Mouse (Mus musculus) gastrocnemius, postnatal 4 days (tissue): ENCODE measurements at regions not wholly inside any gene's neighbourhood (a gene's known extent, or its start where the extent isn't known, plus 50 kb on each side); places are given as distances from the start of the nearest gene placed in this dataset.
A peak's percentile ranks its signal among the peaks of the same experiment; 100 is the strongest.
"Not testable (repeated sequence)": the region's sequence is repeated elsewhere in the genome, so short reads cannot be mapped to it uniquely, and the experiment has no call there.

Experiments
- DNase-seq, 2 experiments: peaks; one replicate each; pipeline ENCODE4 v3.0.0; 2021 to 2022; ENCODE audit warnings: low spot score in 2 of 2, mixed read lengths in 2 of 2

DNA sequence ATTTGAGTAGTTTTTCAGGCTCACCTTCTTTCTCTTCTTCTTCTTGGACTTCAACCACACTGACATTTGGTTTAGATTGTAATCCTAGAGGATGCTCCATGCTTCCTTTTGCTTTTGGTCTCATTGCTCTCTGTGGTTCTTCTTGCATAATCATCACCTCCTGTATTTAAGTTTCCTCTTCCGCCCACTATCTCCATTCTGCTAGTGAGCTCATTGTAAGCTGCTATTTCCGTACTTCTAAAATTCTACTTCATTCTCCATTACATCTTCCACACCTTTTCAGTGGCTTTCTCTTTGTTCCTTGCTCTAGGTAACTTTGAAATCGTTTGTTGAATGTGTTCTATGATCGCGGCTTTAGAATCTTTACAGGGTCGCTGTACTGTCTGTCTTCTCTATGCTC, 493.1 kb upstream of the Cdh5 start:
- no peak for DNase-seq

DNA sequence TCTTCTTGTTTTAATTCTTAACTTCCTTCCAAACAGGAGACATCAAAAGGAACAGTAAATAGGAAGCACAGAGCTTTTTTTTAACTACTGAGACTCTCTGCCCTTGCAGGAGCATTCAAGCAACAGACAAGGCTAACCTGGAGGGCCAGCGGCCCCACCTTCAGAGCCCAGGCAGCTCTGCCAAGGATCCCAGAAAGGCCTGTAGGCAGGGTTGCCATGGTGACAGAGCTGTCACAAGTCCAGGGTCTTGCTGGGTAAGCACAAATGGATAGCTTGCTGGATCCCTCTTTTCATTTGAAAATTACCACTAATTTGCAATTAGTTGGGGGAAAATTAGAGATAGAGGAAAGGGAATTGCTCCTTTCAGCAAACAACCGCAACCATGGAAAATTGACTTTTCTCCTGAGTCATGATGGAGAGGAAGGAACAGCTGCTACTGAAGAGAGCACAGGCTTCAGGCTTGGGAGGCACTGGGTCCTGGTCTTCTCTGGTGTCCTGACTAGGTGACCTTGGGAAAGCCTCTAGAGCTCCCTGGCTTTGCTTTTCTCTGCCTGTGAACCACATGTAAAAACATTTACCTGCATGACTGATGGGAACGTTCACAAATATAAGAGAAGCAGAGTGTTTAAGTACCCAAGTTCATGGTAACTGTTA, 477.5 kb upstream of the Cdh5 start:
- no peak for DNase-seq

DNA sequence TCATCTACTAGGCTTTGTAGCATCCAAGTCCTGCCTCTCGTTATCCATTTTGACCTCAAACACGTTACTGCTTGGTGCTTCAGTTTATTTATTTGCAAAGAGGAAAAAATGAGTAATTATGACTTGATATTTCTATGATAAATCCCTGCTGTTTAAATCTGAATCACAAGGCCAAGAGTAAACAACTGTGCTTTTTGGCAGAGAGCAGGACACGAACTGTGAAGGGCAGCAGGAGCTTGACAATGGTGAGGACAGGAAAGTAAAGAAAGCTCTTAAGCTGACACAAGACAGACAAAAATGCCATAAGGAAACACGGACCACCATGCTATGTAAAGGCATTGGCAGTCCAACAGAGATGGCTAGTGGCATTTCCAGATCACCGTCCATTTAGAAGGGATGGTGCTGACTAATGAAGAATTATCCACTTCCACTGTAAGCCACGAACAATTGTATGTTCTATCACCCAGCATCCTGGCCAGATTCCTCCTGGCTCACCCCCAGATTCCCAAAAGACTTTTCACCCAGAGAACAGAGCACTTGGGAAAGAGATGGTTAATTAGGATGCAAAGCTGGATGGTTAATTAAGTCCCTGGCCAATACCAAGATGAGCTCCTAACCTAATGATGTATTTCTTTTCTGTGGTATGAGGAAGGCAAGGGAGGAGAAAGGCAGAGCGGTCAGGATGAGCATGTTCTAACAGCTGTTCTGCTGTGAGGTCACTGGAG, 476.1 kb upstream of the Cdh5 start:
- DNase-seq, result no peak

DNA sequence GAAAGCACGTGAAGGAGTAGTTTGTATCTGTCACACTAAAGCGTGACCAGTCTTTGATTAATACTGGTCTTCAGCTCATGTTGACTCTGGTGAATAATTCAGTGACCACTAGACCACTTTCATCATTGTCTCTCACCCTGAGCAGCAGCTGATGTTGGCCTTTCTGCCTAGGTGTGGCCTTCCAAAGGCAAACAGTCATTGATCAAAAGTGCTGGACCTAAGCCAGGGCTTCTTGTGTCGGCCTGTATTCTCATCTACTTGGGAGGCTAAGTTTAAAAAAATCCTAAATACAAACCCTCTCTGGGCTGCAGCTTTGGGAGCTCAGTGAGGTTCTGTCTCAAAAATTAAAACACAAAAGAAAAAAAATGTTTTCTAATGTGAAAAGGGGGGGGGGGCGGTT, 475.0 kb upstream of the Cdh5 start:
- no peak for DNase-seq

DNA sequence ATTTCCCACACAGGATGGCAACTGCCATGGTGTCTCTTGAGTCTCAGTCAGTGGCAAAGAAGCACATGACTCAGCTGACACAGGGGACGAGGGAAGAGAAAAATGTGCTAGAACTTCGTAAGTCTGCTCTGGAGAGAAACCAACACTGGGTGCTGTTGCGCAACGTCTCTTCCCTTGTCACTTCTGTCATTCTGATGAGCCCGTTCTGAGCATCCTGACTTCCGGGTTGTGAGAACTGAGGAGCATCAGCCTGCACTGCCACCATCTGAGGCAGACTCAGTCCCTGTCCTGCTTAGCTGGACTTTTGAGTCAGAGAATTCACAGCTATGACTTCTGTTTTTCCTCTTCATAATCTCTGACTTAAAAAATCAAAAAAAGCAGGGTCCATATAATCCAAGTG, 468.9 kb upstream of the Cdh5 start:
- no peak for DNase-seq

DNA sequence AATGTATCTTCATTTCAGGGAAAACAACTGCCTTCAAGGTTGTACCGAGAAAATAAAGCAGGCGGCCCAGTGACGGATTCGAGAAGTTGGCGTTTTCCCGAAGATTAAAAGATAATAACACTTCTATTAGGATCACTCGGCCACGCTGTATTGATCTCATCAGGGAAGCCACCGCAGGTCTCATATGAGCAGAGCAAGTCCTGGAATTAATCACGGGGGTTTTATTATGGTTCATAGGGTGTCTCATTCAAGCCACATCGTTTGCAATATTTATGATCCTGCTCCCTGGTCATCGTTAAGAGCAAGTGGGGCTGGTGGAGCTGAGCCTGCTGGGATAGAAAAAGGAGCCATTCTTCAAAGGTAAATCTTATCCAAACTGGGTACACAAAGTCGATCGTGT, 466.5 kb upstream of the Cdh5 start:
- no peak for DNase-seq

DNA sequence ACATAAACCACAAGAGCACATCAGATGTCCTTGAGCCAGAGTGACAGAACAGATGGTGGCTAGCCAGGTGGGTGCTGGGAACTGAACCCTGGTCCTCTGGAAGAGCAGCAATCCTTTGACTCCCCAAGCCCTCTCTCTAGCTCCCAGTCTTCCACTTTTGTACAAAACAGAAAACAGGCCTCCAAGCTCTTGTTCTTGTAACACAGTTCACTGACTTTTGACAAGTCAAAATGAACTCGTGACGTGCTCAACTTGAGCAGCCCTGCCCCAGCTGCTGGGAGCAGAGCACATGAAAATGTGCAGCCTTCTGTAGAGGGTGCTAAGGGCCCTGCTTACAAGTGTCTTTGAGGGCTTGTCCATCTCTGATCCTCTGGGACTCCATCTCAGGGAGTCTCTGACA, 457.8 kb upstream of the Cdh5 start:
- no peak for DNase-seq

DNA sequence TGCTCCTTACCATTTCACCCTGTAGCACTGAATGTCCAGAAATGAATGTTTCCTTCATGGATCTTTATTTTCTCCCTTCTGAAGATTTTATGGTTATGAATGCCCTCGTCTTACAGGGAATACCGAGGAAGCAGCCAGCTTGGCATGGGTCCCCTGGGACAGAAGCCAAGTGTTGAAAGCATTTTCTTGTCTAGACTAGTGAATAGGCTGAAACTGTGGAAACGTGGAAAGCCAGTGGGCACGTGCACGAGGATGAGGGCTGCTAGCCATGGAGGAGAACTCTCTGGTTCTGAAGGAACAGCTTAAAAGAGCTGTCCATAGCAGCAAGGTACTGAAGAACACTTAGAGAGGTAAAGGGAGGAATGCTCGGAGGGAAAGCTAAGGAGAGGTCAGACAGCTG, 457.3 kb upstream of the Cdh5 start:
- peak in 1 of 2 experiments; percentile 13 for DNase-seq

DNA sequence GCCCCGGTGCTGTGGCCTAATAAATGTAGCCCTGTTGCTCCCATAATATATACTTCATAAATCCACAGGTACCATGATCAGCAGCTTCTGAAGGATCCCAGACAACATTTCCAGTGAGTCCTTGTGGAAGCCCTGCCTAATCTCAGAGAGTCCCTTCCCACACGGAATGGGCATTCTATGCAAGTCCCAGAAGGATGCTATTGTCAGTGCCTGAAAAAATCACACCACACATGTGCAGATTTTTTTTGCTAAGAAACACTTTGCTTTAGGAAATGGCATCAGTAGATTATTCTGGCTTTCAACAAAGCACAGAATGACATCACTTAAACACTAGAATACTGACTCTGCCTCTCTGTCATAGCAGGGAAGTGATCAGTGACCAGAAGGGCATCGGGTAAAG, 456.6 kb upstream of the Cdh5 start:
- no peak for DNase-seq

DNA sequence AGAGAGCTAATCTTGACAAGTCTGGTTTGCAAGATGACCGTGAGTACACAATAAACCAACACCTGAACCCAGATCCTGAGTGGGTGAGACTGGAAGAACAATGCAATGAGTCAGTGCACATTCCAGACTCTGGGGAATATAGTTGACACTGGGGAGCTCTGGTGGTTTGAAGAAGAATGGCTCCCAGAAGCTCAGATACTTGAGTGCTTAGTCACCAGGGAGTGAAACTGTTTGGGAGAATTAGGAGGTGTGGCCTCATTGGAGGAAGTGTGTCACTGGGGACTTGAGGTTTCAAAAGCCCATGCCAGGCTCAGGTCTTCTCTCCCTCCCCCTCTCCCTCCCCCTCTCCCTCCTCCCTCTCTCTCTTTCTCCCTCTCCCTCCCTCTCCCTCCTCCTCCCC, 436.6 kb upstream of the Cdh5 start:
- DNase-seq, result no peak

DNA sequence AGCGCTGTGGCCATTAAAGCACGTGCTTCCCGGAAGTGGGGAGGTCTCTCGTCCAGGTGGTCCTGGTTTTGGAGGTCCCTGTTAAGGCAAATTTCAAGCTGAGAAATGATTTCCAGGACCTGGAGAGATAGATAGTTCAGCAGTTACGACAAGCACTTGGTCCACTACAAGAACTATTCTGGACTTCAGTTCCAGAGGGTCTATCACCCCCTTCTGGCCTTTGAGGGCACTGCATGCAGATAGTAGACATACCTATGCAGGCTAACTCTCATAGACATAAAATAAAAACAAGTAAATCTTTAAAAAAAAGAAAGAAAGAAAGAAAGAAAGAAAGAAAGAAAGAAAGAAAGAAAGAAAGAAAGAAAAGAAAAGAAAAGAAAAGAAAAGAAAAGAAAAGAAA, 415.2 kb upstream of the Cdh5 start:
- DNase-seq, result not testable (repeated sequence)

DNA sequence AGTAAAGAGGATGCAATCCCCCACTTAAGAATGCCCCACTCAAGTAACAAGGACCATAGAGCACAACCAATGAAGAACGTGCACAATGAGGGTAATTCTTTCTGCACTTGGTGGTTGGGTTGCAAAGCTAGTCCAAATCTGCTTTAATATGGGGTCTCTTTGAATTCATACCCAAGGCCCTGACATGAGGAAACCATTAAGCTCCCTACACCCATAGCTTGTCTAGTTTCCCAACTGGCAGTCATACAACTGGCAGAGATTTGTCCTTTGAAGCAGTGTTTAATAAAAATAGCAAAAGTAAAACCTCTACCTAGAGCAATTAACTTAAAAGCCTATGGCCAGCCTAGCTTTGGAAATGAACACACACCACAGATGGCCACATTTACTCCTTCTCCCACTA, 411.0 kb upstream of the Cdh5 start:
- no peak for DNase-seq

DNA sequence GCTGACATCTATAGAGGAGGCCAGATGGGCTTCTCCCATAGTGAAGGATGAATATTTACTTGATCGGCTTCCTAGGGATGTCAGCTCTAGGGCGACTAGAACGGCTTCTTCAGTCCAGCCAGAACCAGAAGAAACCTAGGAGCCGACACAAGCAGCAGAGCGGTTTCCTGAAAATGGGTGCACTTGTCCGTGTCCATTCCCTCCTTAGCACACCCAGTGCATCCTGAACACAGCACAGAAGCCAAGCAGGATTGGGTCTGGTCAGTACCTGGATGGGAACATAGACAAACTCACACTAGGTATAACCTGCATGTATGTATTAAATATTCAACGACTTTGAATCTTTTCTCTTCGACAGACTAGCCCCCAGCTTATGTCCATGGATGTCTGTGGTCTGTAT, 407.9 kb upstream of the Cdh5 start:
- no peak for DNase-seq

DNA sequence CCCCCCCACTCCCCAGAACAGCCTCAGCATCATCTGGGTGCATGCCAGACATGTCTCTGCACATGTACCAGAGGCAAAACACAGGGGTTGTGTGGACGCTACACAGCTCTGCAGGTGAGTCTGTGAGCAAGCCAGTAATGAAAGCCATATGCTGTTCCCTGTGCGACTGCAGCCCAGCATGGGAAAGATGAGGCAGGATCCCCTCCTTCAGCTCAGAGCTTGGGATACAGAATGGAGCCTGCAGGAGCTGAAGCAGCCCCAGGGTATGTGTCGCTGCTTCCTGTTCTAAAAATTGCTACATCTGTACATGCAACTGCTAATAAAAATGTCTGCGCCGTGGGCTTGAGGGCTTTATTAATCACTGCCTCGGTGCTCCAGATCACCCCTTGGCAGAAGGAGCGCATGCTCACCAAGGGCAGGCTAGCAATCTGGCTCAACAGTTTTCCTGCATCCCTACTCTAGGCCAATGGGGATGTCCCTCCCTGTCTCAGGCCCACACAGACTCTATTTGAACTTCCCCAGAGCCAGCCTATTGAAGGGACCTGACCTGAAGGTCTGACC, 407.0 kb upstream of the Cdh5 start:
- DNase-seq, result no peak

DNA sequence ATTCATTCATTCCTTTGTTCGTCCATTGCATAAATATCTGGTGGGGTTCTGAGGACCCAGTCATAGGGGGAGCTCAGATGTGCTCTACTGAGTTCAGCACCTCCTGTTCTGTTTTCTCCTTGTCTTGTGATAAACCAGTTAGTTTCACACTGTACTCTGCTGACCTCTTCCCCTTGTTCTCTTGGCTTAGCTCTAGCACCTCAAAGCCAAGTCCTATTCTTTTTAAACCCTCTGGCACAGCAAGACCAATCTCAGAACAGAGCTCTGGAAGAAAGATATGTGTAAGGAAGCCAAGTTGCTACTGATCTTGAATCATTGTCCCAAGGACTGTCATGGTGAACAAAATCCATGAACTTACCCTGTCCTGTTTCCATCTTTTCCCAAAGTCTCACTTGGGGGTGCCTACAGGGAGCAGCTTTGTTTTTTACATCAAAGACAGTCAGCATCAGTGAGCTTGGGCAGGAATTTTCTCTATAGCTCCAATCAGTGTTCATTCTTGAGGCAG, 402.4 kb upstream of the Cdh5 start:
- DNase-seq, result no peak

DNA sequence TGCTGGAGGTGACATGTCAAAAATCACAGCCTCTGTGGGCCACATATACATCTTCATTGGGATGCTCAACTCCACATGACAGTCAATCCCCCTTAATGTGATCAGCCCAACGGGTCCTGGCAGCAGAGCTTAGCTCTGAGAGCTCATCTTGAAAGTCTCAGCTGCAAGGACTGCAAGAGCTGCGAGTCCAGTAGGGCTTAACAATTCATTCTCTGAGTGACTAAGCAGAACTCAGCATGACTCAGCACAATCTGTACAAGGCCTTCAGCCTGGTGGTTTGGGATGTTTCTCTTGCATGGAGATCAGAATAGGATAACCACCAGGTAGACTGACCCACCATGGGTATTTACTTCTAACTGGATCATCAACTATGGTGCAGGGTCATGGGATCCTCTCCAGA, 399.2 kb upstream of the Cdh5 start:
- DNase-seq, result no peak

DNA sequence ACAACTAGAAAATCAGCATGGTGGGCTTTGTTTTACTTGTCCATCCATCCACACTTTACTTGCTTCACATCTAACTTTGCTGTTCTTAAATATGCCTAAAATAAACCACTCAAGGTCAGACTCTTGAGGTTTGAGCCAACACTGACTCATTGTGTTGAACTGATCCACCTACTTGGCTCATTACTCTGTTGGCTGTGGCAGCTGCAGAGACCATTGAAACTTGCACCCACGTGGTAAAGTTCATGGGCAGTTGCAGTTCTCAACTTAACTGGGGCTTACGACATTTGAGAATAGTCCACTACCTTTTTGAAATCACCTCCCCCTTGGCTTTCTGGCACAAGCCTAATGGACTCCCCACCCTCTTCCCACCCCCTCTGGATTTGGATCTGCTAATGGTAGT, 395.3 kb upstream of the Cdh5 start:
- no peak for DNase-seq

DNA sequence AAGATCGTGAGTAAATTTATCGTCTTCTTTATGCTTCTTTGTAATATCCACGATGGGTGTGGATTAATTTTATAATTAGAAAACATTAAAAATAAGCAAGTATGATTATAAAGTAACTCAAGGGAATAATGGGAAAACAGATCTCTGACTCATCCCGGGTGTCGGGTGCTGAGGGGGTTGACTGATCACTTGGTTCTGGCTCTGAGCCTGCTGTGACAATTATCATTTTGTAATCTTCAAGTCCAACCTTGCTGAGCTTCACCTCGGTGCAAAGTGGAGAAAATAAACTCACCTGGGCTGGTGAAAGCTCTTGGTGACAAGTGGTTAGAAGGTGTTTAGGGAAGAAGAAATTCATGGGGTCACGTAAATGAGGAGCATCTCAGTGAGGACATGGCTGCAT, 390.6 kb upstream of the Cdh5 start:
- DNase-seq, result not testable (repeated sequence)

DNA sequence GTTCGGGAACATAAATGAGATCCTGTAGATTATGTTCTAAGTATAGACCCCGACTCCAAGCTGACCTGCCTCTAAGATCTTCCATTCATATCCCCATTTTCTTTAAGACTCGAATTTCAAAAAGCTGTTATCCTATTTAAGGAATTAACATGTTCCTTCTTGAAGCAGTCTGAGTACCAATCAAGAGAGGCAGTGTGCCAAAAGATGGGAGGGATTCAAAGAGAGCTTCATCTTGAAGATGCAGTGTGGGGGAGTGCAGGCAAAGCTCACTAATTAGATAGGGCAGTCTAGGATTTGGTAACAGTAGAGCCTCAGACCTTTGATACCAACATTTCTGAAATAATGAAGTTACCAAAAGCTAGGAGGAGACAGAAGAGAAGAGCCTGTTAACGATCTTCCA, 383.7 kb upstream of the Cdh5 start:
- DNase-seq, result no peak

DNA sequence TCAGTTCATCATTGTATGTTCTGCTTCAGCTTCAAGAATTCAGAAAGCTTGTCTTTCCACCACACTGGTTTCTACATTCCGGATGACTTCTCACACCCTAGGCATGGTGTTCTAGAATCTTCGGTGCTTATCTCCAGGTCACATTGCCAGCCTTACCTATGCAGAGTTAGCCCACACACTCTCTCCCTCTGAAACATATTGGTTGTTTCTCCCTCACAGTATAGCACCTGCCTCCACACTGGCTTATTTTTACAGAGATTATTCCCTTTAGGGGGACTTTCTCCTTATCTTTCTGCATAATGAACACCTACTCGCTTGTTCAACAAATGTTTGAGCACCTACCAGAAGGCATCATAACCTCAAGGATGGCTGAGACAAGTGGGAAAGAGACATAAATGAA, 368.0 kb upstream of the Cdh5 start:
- no peak for DNase-seq

DNA sequence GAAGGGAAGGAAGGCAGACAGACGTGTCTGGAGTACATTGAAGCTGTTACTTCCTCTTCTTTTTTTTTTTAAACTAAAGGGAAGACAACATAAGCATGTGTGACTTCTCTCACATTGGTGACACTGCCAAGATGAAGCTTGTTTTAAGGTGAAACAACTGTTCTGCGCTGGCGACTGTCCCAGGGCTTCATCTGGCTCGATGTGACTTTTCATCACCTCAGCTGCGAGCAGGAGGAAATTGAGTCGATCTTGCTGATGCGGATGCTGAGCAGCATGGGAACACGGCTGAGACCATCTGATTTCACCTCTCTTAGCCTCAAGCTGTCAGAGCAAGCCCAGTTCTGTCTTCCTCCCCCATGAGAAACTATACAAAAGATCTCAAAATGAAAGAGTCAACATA, 363.1 kb upstream of the Cdh5 start:
- peak in 1 of 2 experiments; percentile 49 for DNase-seq

DNA sequence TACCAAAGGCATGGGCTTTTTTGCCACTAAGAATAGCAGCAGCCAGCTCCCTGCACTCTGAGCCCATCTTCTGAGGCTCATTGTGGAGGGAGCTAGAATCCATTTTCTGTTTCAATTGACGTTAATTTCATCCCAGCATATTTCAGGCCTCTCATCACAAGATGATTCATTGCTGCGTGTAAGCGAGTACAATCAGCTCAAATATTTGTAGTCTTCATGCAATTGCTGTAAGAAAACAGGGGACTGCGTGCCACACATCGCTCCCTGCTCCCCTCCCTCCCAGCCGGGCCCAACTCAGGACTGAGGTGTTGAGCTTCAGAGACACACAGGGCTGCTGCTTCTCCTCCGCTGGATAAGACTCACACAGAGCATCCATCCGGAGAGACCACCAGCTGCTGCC, 360.0 kb upstream of the Cdh5 start:
- no peak for DNase-seq

DNA sequence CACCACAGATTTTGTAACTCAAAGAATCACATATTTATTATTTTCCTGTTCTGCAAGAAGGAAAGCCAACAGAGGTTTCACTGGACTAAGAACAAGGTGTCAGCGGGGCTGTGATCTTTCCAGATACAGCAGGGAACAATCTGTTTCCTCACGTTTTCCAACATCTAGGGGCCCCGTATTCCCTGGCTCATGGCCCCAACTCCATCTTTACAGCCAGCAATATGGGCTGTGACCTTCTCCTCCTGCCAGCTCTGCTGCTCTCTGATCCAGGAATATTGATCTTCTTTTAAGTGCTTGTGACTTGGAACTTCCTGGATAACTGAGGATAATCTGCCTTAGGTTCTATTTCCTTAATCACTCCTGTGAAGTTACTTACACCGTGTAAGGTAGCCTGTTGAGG, 352.7 kb upstream of the Cdh5 start:
- DNase-seq, result no peak
